Mouse (Mus musculus) frontal cortex, adult (tissue): ENCODE data around the gene Zfp13.
A peak's percentile ranks its signal among the peaks of the same experiment; 100 is the strongest.
"Not testable (repeated sequence)": the region's sequence is repeated elsewhere in the genome, so short reads cannot be mapped to it uniquely, and the experiment has no call there.

Experiments
- ATAC-seq: cut with Nextera tagmentation; 2 replicates; pipeline ENCODE4 v1.9.2; 2017; ENCODE audit warnings: mild to moderate bottlenecking, moderate library complexity, mixed read lengths; ENCODE audit not compliant: low TSS enrichment

Zfp13 gene

GRCm38 (mm10) chr17:23598582-23599552 is at the start of gene Zfp13:
Zfp13 (minus strand) TSS chr17:23599487.
- ATAC-seq = peak; percentile 94

- no peak for ATAC-seq
Observed at GRCm38 (mm10) chr17:23645894-23646293, 46.6 kb upstream of the Zfp13 start.

- ATAC-seq = no peak
Observed at GRCm38 (mm10) chr17:23644613-23645495, 45.6 kb upstream of the Zfp13 start, which contains the start of gene Mmp25. Mmp25 (minus strand) TSS chr17:23645277.

DNA sequence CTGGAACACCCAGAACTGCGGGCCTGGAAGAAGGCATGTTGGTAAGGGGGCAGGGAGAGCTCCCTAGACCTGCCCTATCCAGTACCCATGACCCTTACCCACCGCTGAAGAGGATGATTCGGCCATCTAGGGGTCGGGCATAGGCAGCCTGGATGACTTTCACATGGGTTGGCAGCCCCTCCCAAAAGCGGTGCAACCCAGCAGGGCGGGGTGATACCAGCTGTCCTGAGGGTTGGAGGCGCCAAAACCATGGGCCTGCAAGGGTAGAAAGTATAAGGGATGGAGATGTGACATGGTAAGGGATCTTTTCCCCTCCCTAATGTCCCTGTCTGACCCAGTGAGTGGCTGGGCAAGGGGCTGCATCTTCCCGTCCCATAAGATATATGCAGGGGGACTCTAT is 32.0 kb upstream of the Zfp13 start:
- ATAC-seq = no peak

DNA sequence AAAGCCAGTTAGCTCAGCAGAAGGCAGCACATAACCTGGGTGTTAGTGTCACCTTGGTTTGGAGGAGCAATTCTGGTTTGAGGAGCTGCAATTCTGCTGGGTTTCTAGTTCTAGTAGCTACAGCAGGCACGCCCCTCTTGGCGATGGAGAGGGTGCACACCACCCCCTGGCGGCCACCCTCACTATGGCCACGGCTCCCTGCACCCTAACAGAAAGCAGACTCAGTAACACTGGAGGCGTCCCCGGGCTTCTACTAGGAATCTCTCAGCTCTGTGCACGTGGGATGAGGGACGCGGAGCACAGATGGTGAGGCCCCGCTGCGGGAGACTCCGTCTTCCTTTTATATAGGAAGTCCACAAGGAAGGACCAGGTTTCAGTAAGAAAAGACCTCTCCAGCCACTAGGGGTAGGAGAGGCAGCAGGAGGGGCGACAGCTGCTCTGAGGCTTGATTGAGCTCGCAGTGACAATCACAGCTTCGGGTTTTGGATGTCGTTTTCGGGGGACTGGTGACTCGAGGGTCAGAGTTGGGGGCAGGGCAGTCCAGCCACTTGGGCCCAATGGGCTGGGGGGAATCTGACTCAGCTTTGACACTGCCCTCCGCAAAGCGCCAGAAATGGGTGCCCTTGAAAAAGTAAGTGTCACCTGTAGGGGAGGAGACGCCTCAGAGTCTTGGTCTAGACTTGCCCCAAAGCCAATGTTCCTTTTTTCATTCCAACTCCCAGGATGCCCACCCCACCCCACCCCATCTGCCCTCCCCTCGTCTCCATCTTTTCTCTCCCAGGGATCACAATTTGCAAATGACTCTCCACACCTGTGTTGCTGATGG is 31.1 kb upstream of the Zfp13 start:
- ATAC-seq = peak; percentile 100

- ATAC-seq = no peak
Observed at GRCm38 (mm10) chr17:23627813-23628212, 28.5 kb upstream of the Zfp13 start.

- no peak for ATAC-seq
Observed at GRCm38 (mm10) chr17:23620351-23620750, 21.1 kb upstream of the Zfp13 start.

DNA sequence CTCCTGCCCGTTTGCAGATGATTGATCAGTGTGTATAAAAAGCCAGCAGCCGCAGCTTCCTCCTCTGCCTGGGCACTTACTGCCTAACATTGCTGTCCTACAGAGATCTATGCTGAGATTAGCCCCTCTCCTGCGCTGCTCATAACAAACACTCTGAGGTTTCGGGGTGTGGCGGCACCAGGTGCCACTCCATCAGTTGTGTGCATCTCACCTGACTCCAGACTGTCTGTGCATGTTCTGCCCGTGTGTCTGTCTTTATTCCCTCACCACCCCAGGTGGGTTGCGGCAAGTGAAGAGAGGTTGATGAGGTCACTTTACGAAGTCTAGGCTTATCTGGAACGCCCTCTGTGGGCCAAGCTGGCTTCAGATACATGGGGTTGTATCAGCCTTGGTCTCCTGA is 17.8 kb upstream of the Zfp13 start:
- ATAC-seq = no peak

GRCm38 (mm10) chr17:23610361-23610800 is 11.1 kb upstream of the Zfp13 start:
- no peak for ATAC-seq

GRCm38 (mm10) chr17:23609612-23610011 is 10.3 kb upstream of the Zfp13 start:
- ATAC-seq = no peak

GRCm38 (mm10) chr17:23605220-23605619 is 5.9 kb upstream of the Zfp13 start:
- ATAC-seq = no peak

GRCm38 (mm10) chr17:23604394-23604793 is 5.1 kb upstream of the Zfp13 start:
- no peak for ATAC-seq

DNA sequence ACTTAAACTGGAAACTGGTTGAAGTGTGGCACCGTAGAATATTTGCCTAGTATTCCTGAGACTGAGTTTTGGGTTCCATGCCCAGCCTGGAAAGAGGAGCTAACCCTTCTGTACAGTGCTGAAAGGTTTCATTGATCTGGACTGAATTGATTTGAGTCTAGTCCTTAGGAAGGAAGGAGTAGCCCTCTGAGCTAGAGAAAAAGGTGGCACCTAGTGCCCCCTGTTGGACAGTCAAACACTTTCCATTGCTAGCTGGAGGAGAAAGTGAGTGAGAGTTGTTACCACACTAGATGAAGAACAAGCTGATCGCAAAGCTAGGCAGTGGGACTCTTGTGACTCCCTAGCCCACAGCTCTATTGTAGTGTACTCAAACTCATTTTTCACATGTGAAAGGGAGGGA is 4.3 kb upstream of the Zfp13 start:
- ATAC-seq = 0 out of 2 replicates have a peak, but pooled peaks have one; percentile 44

GRCm38 (mm10) chr17:23603077-23603476 is 3.8 kb upstream of the Zfp13 start:
- ATAC-seq = no peak

DNA sequence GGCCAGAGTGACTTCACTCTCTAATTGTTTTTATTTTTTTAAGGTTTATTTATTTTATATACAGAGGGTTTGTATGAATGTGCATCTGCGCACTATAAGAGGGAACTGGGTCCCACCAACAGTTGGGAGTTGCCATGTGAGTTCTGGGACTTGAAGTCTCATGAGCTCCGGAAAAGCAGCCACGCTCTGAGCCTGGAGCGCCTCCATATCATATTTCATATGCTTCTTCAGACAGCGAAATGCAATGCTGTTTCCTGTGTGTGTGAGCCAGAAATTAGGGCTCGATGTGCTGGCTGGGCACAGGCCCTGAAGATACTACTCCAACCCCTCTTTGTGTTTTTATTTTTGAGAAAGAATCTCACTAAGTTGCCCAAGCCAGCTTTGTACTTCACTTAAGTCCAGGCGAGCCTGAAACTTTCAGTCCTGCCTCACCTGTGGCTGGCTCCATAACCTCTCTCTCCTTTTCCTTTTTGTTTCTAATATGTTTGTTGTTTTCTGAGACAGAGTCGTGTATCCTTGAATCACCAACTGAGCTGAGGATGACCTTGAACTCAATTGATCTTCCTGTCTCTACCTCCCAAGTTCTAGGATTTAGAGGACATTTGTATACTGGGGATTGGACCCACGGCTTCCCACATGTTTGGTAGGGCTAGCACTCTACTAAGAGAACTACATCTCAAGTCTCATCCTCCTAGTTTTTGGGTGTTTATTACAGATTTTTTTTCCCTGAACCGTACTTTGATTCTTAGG is 2.7 kb upstream of the Zfp13 start:
- no peak for ATAC-seq

- no peak for ATAC-seq
Observed at GRCm38 (mm10) chr17:23600641-23601622, 1.6 kb upstream of the Zfp13 start, which contains the start of gene Zscan10. Zscan10 (plus strand) TSS chr17:23600856.

DNA sequence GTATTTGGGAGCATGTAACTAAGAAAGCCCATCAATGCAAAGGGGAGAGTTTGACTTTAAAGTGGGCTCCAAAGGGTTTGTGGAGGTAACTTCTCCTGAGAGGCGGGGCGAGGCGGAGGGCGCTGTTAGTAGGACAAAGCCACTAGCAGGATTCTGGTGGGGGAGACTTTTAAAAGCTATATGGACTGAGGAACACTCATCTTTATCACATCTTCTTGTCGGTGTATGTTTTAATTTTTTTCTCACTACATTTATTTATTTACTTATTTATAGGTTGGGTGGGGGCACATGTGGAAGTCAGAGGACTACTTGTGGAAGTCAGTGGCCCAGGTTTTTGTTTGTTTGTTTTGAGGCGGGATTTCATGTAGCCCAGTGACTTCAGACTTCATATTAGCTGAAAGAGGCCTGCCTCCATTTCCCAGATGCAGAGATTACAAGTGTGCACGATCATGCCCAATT is 347 bp upstream of the Zfp13 start:
- ATAC-seq = no peak

- ATAC-seq = not testable (repeated sequence)
Observed at GRCm38 (mm10) chr17:23595139-23595538, 4.1 kb downstream of the Zfp13 start.

DNA sequence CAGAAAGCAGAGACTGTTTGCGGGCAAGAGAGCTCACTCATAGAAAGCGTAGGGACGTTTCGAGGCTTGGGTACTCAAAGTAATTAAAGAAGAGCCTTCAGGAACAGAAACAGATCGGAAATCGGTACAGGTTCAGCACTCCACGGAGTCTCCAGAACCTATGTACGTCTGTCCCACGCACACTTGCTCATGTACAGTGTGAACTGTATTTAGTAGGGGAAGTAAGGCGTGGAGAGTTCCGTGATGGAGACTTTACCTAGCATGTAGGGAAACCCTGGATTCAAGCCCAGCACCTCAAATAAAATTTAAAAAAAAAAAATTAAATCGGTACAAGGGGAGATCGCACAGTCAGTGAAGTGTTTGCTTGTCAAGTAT is 6.4 kb downstream of the Zfp13 start:
- peak; percentile 76 for ATAC-seq
